Mouse (Mus musculus) heart, embryonic 16.5 days (tissue): ENCODE results near the gene Dusp8. TPM values are rescaled to one million over a fixed set of nuclear protein-coding genes. Genes with fewer than 3 reads are reported as not detected.
A peak's percentile ranks its signal among the peaks of the same experiment; 100 is the strongest.

Experiments
- ATAC-seq: fragments of 200-750 bp; cut with Nextera tagmentation; replicated peaks from 2 replicates; pipeline ENCODE4 v1.8.0; 2017; ENCODE audit warnings: moderate number of reproducible peaks; ENCODE audit not compliant: insufficient read depth, low FRiP score; ENCODE audit errors: extremely low read depth
- H3K27ac ChIP-seq: fragments of 300-500 bp; sonication (generic); 2 replicates; pipeline ENCODE4 v1.5.1; 2014; ENCODE audit warnings: mild to moderate bottlenecking, low read length, control low read depth, moderate library complexity
- H3K27me3 ChIP-seq: fragments of 300-500 bp; sonication (generic); 2 replicates; pipeline ENCODE4 v1.6.1; 2014; ENCODE audit warnings: low read length, mixed read lengths; ENCODE audit not compliant: control insufficient read depth, insufficient read depth
- H3K36me3 ChIP-seq: fragments of 300-500 bp; sonication (generic); 2 replicates; pipeline ENCODE4 v1.6.1; 2014; ENCODE audit not compliant: control insufficient read depth, insufficient read depth
- H3K4me1 ChIP-seq: fragments of 300-500 bp; sonication (generic); 2 replicates; pipeline ENCODE4 v1.6.1; 2014; ENCODE audit warnings: low read length, mixed read lengths; ENCODE audit not compliant: control insufficient read depth, insufficient read depth
- H3K4me2 ChIP-seq: fragments of 300-500 bp; sonication (generic); 2 replicates; pipeline ENCODE4 v1.6.1; 2014; ENCODE audit warnings: low read depth, mild to moderate bottlenecking, control low read depth, low read length
- H3K4me3 ChIP-seq: fragments of 300-500 bp; sonication (generic); 2 replicates; pipeline ENCODE4 v1.5.1; 2014; ENCODE audit warnings: mild to moderate bottlenecking, control low read depth, low read length
- H3K9ac ChIP-seq: fragments of 300-500 bp; sonication (generic); 2 replicates; pipeline ENCODE4 v1.6.1; 2014; ENCODE audit warnings: low read length, control low read depth
- H3K9me3 ChIP-seq: fragments of 300-500 bp; sonication (generic); replicated peaks from 2 replicates; pipeline ENCODE4 v1.6.1; 2016; ENCODE audit warnings: low read length; ENCODE audit not compliant: control insufficient read depth
- WGBS: fragments of 180-500 bp; shearing (Covaris S2); extraction: QIAGEN DNeasy Blood & Tissue Kit; methylation state at CpG from one replicate; pipeline ENCODE4 v1.1.7; 2014; 5-methylcytosine and 5-hydroxymethylcytosine counted together
- polyA plus RNA-seq: library from polyadenylated mRNA; unstranded; fragments of >200 nt; fragmentation: Nextera tagmentation; extraction: Ambion mirVana; gene quantifications from 2 replicates; pipeline ENCODE4 v1.2.1, GENCODE M21; 2015

Gene Dusp8
- polyA plus RNA-seq, 1 experiment from 2014 or later, result 9.3 TPM

- H3K36me3 ChIP-seq, result no peaks in the 10 kb centered on the region
- no peaks in the 10 kb centered on the region for H3K9me3 ChIP-seq
- H3K9ac ChIP-seq, result no peak overlapping the region
- no peaks in the 10 kb centered on the region for H3K27me3 ChIP-seq
- no peak for ATAC-seq
- H3K4me3 ChIP-seq, result no peak overlapping the region
- no peak overlapping the region for H3K27ac ChIP-seq
- no peak overlapping the region for H3K4me2 ChIP-seq
- WGBS, result 70% methylated on average over 2 of the region's 2 CpGs
- H3K4me1 ChIP-seq, result peaks cover under 1% of the 10 kb centered on the region; the same call in 1 of the 2 replicates
These were observed 50.3 kb downstream of the Dusp8 start for GRCm38 (mm10) chr7:142045344-142045743.

GRCm38 (mm10) chr7:142040756-142041155, 54.9 kb downstream of the Dusp8 start:
- WGBS, result 78% methylated on average over 3 of the region's 3 CpGs
- no peak; the same call in 1 of the 2 replicates for ATAC-seq
- Histone ChIP-seq H3K4me2 (no peak overlapping the region), H3K9ac (no peak overlapping the region), H3K36me3 (no peaks in the 10 kb centered on the region), H3K4me3 (no peak overlapping the region), H3K4me1 (peaks cover 7% of the 10 kb centered on the region), H3K27me3 (no peaks in the 10 kb centered on the region), H3K9me3 (no peaks in the 10 kb centered on the region), H3K27ac (0 out of 2 replicates have a peak overlapping the region, but pooled peaks have one; percentile 47)

GRCm38 (mm10) chr7:142037553-142038170, 58.0 kb downstream of the Dusp8 start:
- ATAC-seq, result 0 out of 2 replicates have a peak, but pooled peaks have one; percentile 23
- Histone ChIP-seq H3K9ac (no peak overlapping the region), H3K4me1 (peaks cover 19% of the 10 kb centered on the region), H3K4me2 (no peak overlapping the region), H3K9me3 (no peaks in the 10 kb centered on the region), H3K27me3 (no peaks in the 10 kb centered on the region), H3K4me3 (no peak overlapping the region), H3K27ac (no peak overlapping the region), H3K36me3 (no peaks in the 10 kb centered on the region)
- WGBS, result 75% methylated on average over 4 of the region's 4 CpGs

- Histone ChIP-seq H3K27me3 (no peaks in the 10 kb centered on the region), H3K36me3 (no peaks in the 10 kb centered on the region), H3K4me1 (peaks cover 17% of the 10 kb centered on the region), H3K9me3 (no peaks in the 10 kb centered on the region), H3K9ac (no peak overlapping the region), H3K27ac (no peak overlapping the region), H3K4me3 (no peak overlapping the region), H3K4me2 (no peak overlapping the region)
- no peak for ATAC-seq
- WGBS, result 37% methylated on average over 2 of the region's 2 CpGs
These were observed 60.4 kb downstream of the Dusp8 start for GRCm38 (mm10) chr7:142035048-142035811.

GRCm38 (mm10) chr7:142034198-142034597, 61.4 kb downstream of the Dusp8 start:
- peaks cover 13% of the 10 kb centered on the region for H3K4me1 ChIP-seq
- H3K27me3 ChIP-seq, result no peaks in the 10 kb centered on the region
- no peaks in the 10 kb centered on the region for H3K36me3 ChIP-seq
- H3K4me2 ChIP-seq, result no peak overlapping the region
- no peak overlapping the region for H3K4me3 ChIP-seq
- ATAC-seq, result peak; percentile 72
- H3K9me3 ChIP-seq, result no peaks in the 10 kb centered on the region
- no peak overlapping the region for H3K27ac ChIP-seq
- 62% methylated on average over 2 of the region's 2 CpGs for whole genome bisulfite sequencing
- no peak overlapping the region for H3K9ac ChIP-seq

GRCm38 (mm10) chr7:142030073-142030472, 65.6 kb downstream of the Dusp8 start:
- H3K27me3 ChIP-seq, result no peaks in the 10 kb centered on the region
- no peak for ATAC-seq
- H3K36me3 ChIP-seq, result no peaks in the 10 kb centered on the region

More at GRCm38 (mm10) chr7:142030073-142030472, 65.6 kb downstream of the Dusp8 start:
- no peak overlapping the region for H3K4me2 ChIP-seq
- no peaks in the 10 kb centered on the region for H3K9me3 ChIP-seq
- H3K4me1 ChIP-seq, result peaks cover 19% of the 10 kb centered on the region
- H3K9ac ChIP-seq, result no peak overlapping the region
- H3K4me3 ChIP-seq, result no peak overlapping the region
- no peak overlapping the region for H3K27ac ChIP-seq

Other genes starting within 250 kb of the Dusp8 start
- gene Tollip, start 177.3 kb downstream of the Dusp8 start, polyA plus RNA-seq, result 43.5 and 46.6 TPM in 2 replicates
- gene Brsk2, start 146.1 kb downstream of the Dusp8 start, polyA plus RNA-seq, result 0.28 and 0.32 TPM in 2 replicates
- gene Mob2, start 34.8 kb downstream of the Dusp8 start, polyA plus RNA-seq, result 54.3 and 56.3 TPM in 2 replicates
- not detected in 2 replicates for gene Gm45618, start 24.9 kb upstream of the Dusp8 start, polyA plus RNA-seq
- not detected in 2 replicates for gene Gm39115, start 40.2 kb upstream of the Dusp8 start, polyA plus RNA-seq
- not detected in 2 replicates for gene Gm45337, start 48.8 kb upstream of the Dusp8 start, polyA plus RNA-seq
- not detected in 2 replicates for gene Gm29735, start 61.3 kb upstream of the Dusp8 start, polyA plus RNA-seq
- not detected in 2 replicates for gene Gm4553, start 69.9 kb upstream of the Dusp8 start, polyA plus RNA-seq
- not detected in 2 replicates for gene Krtap5-2, start 80.2 kb upstream of the Dusp8 start, polyA plus RNA-seq
- not detected in 2 replicates for gene Gm10153, start 94.5 kb upstream of the Dusp8 start, polyA plus RNA-seq
- not detected in 2 replicates for gene Krtap5-3, start 105.5 kb upstream of the Dusp8 start, polyA plus RNA-seq
- not detected in 2 replicates for gene Gm7579, start 116.0 kb upstream of the Dusp8 start, polyA plus RNA-seq
- not detected in 2 replicates for gene Krtap5-5, start 134.1 kb upstream of the Dusp8 start, polyA plus RNA-seq
- gene Gm40460, start 145.2 kb upstream of the Dusp8 start, polyA plus RNA-seq, result not detected in 2 replicates
- gene Gm2431, start 162.5 kb upstream of the Dusp8 start, polyA plus RNA-seq, result not detected in 2 replicates
- gene Gm4559, start 178.5 kb upstream of the Dusp8 start, polyA plus RNA-seq, result not detected in 2 replicates
- not detected in 2 replicates for gene Krtap5-1, start 201.3 kb upstream of the Dusp8 start, polyA plus RNA-seq
- 0.18 TPM in 1 of 2 replicates, not detected in the other for gene Krtap5-4, start 207.7 kb upstream of the Dusp8 start, polyA plus RNA-seq